35 mouse cellular contexts compared by ENCODE assay signal in genomic region chr9:120134529-120135160, GRCm38 (mm10). TPM values are rescaled to one million over a fixed set of nuclear protein-coding genes. Genes with fewer than 3 reads are reported as not detected.
DNase-seq lines count a peak whose midpoint lies in the region; ATAC-seq and TF ChIP-seq lines count a peak whose summit lies in the region.
"Had no signal": no experiment of that assay in that cellular context is flagged by ENCODE, and none has a peak within 500 bp of the region (broad histone marks: within the 10 kb centered on the region; RNA-seq: fewer than 3 reads in every experiment).

No protein-coding gene starts in this region.

- no peak for TF ChIP-seq CTCF in intestine, postnatal 0 days (IDR thresholded peaks at IDR 0.05; ENCODE audit: low read depth)
- TF ChIP-seq CTCF in midbrain, postnatal 0 days (IDR thresholded peaks at IDR 0.05) = no peak

- 0 out of 2 replicates have a peak, but pooled peaks cover 1% of the 10 kb centered on the region for H3K4me1 ChIP-seq in intestine, embryonic 16.5 days (ENCODE audit: control insufficient read depth, insufficient read depth, low read length)
- no peaks in the 10 kb centered on the region for H3K4me1 ChIP-seq in intestine, postnatal 0 days (replicated peaks; ENCODE audit: control insufficient read depth, insufficient read depth, low read length)
- no peaks in the 10 kb centered on the region for H3K4me1 ChIP-seq in midbrain, embryonic 16.5 days (ENCODE audit: control insufficient read depth, insufficient read depth, low read length)
- no peaks in the 10 kb centered on the region for H3K4me1 ChIP-seq in midbrain, postnatal 0 days (ENCODE audit: insufficient read depth, low read length)
- H3K4me1 ChIP-seq: limb, embryonic 12.5 days had no signal

- ATAC-seq in intestine, embryonic 16.5 days = no peak
- no peak for ATAC-seq in intestine, postnatal 0 days
- no peak for ATAC-seq in midbrain, embryonic 16.5 days
- ATAC-seq in midbrain, postnatal 0 days (ENCODE audit: low FRiP score) = no peak
- ATAC-seq in megakaryocyte-erythroid progenitor cell, adult 5-6 weeks (replicated peaks; ENCODE audit: low FRiP score, low TSS enrichment, poor library complexity, severe bottlenecking) = peak; percentile 26; the same call in 1 of the 2 replicates
- ATAC-seq: activated CD4-positive, CD25-positive, alpha-beta regulatory T cell, adult 4 months; CD4-positive, CD25-positive, alpha-beta regulatory T cell, adult 4 months; forebrain, postnatal 0 days; hindbrain, embryonic 16.5 days; Patski had no signal

- H3K4me3 ChIP-seq in intestine, embryonic 16.5 days (ENCODE audit: low read length) = no peak overlapping the region
- no peak overlapping the region for H3K4me3 ChIP-seq in intestine, postnatal 0 days (ENCODE audit: low read depth, low read length)
- no peak overlapping the region for H3K4me3 ChIP-seq in midbrain, embryonic 16.5 days (ENCODE audit: low read depth, low read length)
- H3K4me3 ChIP-seq in midbrain, postnatal 0 days (ENCODE audit: low read depth, low read length) = no peak overlapping the region
- H3K4me3 ChIP-seq: heart, adult 2 months; limb, embryonic 12.5 days; liver, embryonic 15.5 days; midbrain, embryonic 10.5 days had no signal

- no peaks in the 10 kb centered on the region for H3K27me3 ChIP-seq in intestine, embryonic 16.5 days (replicated peaks; ENCODE audit: control insufficient read depth, insufficient read depth, low read length)
- no peaks in the 10 kb centered on the region for H3K27me3 ChIP-seq in intestine, postnatal 0 days (replicated peaks; ENCODE audit: control insufficient read depth, insufficient read depth, low read length)
- no peaks in the 10 kb centered on the region for H3K27me3 ChIP-seq in midbrain, embryonic 16.5 days (ENCODE audit: control insufficient read depth, insufficient read depth, low read depth, low read length)
- no peaks in the 10 kb centered on the region for H3K27me3 ChIP-seq in midbrain, postnatal 0 days (ENCODE audit: insufficient read depth, low read length)
- H3K27me3 ChIP-seq: limb, embryonic 12.5 days; liver, embryonic 15.5 days; Patski had no signal

- H3K9ac ChIP-seq in intestine, embryonic 16.5 days (ENCODE audit: low read depth, low read length) = no peak overlapping the region
- no peak overlapping the region for H3K9ac ChIP-seq in intestine, postnatal 0 days (ENCODE audit: low read depth, low read length)
- 0 out of 2 replicates have a peak overlapping the region, but pooled peaks have one; percentile 14 for H3K9ac ChIP-seq in midbrain, embryonic 16.5 days (ENCODE audit: low read depth, low read length)
- no peak overlapping the region for H3K9ac ChIP-seq in midbrain, postnatal 0 days (replicated peaks; ENCODE audit: low read length, poor library complexity, severe bottlenecking)
- H3K9ac ChIP-seq: forebrain, postnatal 0 days; limb, embryonic 12.5 days; liver, embryonic 15.5 days had no signal

- DNase-seq in embryo, embryonic 9.5 days (ENCODE audit: extremely low spot score) = peak; percentile 24
- no peak for DNase-seq in embryo, embryonic 10.5 days (ENCODE audit: low spot score)
- DNase-seq in midbrain, postnatal 0 days (ENCODE audit: low spot score) = no peak
- DNase-seq in gastrocnemius, postnatal 36 days = no peak
- DNase-seq: adrenal gland, postnatal 10 days; cerebellum, adult 2 months; cerebellum, postnatal 25 days; embryo, embryonic 11 days; forebrain, postnatal 0 days; gastrocnemius, postnatal 14 days; heart, adult 2 months; kidney, adult 18-20 months; lung, postnatal 4 days; thymus, postnatal 25 days had no signal

- intact Hi-C loops in gastrocnemius, postnatal 36 days (cut with DNase I) = loop anchor here (10.0 kb wide), 1 partner anchor 440 kb away; the partner anchor contains the start of gene Rpl14

- H3K27ac ChIP-seq in intestine, embryonic 16.5 days (ENCODE audit: low read length) = 0 out of 2 replicates have a peak overlapping the region, but pooled peaks have one; percentile 34
- no peak overlapping the region for H3K27ac ChIP-seq in intestine, postnatal 0 days (ENCODE audit: low read depth, low read length)
- H3K27ac ChIP-seq in midbrain, embryonic 16.5 days (ENCODE audit: low read length) = no peak overlapping the region
- H3K27ac ChIP-seq in midbrain, postnatal 0 days (ENCODE audit: low read depth, low read length) = no peak overlapping the region
- H3K27ac ChIP-seq: heart, adult 2 months; kidney, postnatal 0 days; limb, embryonic 12.5 days; liver, embryonic 15.5 days; midbrain, embryonic 10.5 days had no signal

- H3K36me3 ChIP-seq in intestine, embryonic 16.5 days (ENCODE audit: control insufficient read depth, insufficient read depth, low read length) = peaks cover 12% of the 10 kb centered on the region
- peaks cover 31% of the 10 kb centered on the region for H3K36me3 ChIP-seq in intestine, postnatal 0 days (ENCODE audit: control insufficient read depth, insufficient read depth)
- H3K36me3 ChIP-seq in midbrain, embryonic 16.5 days (ENCODE audit: control insufficient read depth, insufficient read depth, low read length) = peaks cover 21% of the 10 kb centered on the region; the same call in 1 of the 2 replicates
- peaks cover 24% of the 10 kb centered on the region for H3K36me3 ChIP-seq in midbrain, postnatal 0 days (ENCODE audit: insufficient read depth, low read length)

- WGBS in intestine, embryonic 16.5 days = 75% methylated on average over 13 of the region's 13 CpGs
- whole genome bisulfite sequencing in intestine, postnatal 0 days = 61% methylated on average over 13 of the region's 13 CpGs
- 83% methylated on average over 13 of the region's 13 CpGs for WGBS in midbrain, embryonic 16.5 days
- 86% methylated on average over 13 of the region's 13 CpGs for WGBS in midbrain, postnatal 0 days

- H3K9me3 ChIP-seq in intestine, embryonic 16.5 days (ENCODE audit: control insufficient read depth, low read length) = no peaks in the 10 kb centered on the region
- no peaks in the 10 kb centered on the region for H3K9me3 ChIP-seq in intestine, postnatal 0 days (ENCODE audit: control insufficient read depth)
- H3K9me3 ChIP-seq in midbrain, embryonic 16.5 days (replicated peaks; ENCODE audit: control insufficient read depth, low read length, poor library complexity, severe bottlenecking) = no peaks in the 10 kb centered on the region
- H3K9me3 ChIP-seq in midbrain, postnatal 0 days (ENCODE audit: low read length) = no peaks in the 10 kb centered on the region
- H3K9me3 ChIP-seq: G1E; limb, embryonic 12.5 days; liver, embryonic 15.5 days; midbrain, embryonic 10.5 days had no signal

- H3K4me2 ChIP-seq in intestine, embryonic 16.5 days (ENCODE audit: low read depth, low read length) = no peak overlapping the region
- no peak overlapping the region for H3K4me2 ChIP-seq in intestine, postnatal 0 days (replicated peaks; ENCODE audit: low read depth)
- no peak overlapping the region for H3K4me2 ChIP-seq in midbrain, embryonic 16.5 days (ENCODE audit: low read length)
- H3K4me2 ChIP-seq in midbrain, postnatal 0 days (ENCODE audit: low read depth, low read length, poor library complexity, severe bottlenecking) = no peak overlapping the region
- H3K4me2 ChIP-seq: limb, embryonic 12.5 days; liver, embryonic 15.5 days had no signal

RNA-seq across cellular contexts. Expression of gene Rpsa, which starts 7.2 kb away (rescaled TPM):
- 1,264 and 1,381 TPM in 2 replicates for polyA plus RNA-seq in intestine, embryonic 16.5 days (2015; fragmentation: Nextera tagmentation; extraction: Ambion mirVana)
- polyA plus RNA-seq in intestine, postnatal 0 days (2015; fragmentation: Nextera tagmentation; extraction: Ambion mirVana) = 654 and 675 TPM in 2 replicates
- 846 and 879 TPM in 2 replicates for polyA plus RNA-seq in midbrain, embryonic 16.5 days (2015; fragmentation: Nextera tagmentation; extraction: Ambion mirVana)
- 1,524 and 1,627 TPM in 2 replicates for total RNA-seq in midbrain, postnatal 0 days (2014; rRNA removed)
- polyA plus RNA-seq in midbrain, postnatal 0 days (2015; fragmentation: Nextera tagmentation; extraction: Ambion mirVana) = 876 and 966 TPM in 2 replicates
- total RNA-seq in megakaryocyte-erythroid progenitor cell, adult 5-6 weeks (2014; fragmentation: Nextera tagmentation) = 3,355 and 3,656 TPM in 2 replicates
- 5,426 and 6,681 TPM in 2 replicates for total RNA-seq in megakaryocyte-erythroid progenitor cell, adult 5-6 weeks (2017)
- 100 to 1,000 TPM; 366 to 400 TPM for total RNA-seq in gastrocnemius, postnatal 36 days (2021)

RNA-seq across cellular contexts. Expression of gene Mobp, which starts 14.9 kb away (rescaled TPM):
- polyA plus RNA-seq in intestine, embryonic 16.5 days (2015; fragmentation: Nextera tagmentation; extraction: Ambion mirVana) = not detected in 2 replicates
- polyA plus RNA-seq in intestine, postnatal 0 days (2015; fragmentation: Nextera tagmentation; extraction: Ambion mirVana) = 0.05 TPM in 1 of 2 replicates, not detected in the other
- 0.10 TPM in 1 of 2 replicates, not detected in the other for polyA plus RNA-seq in midbrain, embryonic 16.5 days (2015; fragmentation: Nextera tagmentation; extraction: Ambion mirVana)
- 1.4 TPM in 1 of 2 replicates, not detected in the other for total RNA-seq in midbrain, postnatal 0 days (2014; rRNA removed)
- 0.15 and 0.16 TPM in 2 replicates for polyA plus RNA-seq in midbrain, postnatal 0 days (2015; fragmentation: Nextera tagmentation; extraction: Ambion mirVana)
- total RNA-seq in megakaryocyte-erythroid progenitor cell, adult 5-6 weeks (2014; fragmentation: Nextera tagmentation) = not detected in 2 replicates
- not detected in 2 replicates for total RNA-seq in megakaryocyte-erythroid progenitor cell, adult 5-6 weeks (2017)
- total RNA-seq in gastrocnemius, postnatal 36 days (2021) = not detected
- total RNA-seq: forebrain, postnatal 0 days; heart, adult 2 months had no signal
- polyA plus RNA-seq: activated CD4-positive, CD25-positive, alpha-beta regulatory T cell, adult 4 months; G1E; heart, adult 2 months; heart, embryonic 14.5 days; limb, embryonic 12.5 days; liver, embryonic 15.5 days; lung, embryonic 16.5 days; Patski; spleen, adult 2 months had no signal

RNA-seq across cellular contexts. Expression of gene Slc25a38, which starts 24.5 kb away (rescaled TPM):
- 24.3 and 28.9 TPM in 2 replicates for polyA plus RNA-seq in intestine, embryonic 16.5 days (2015; fragmentation: Nextera tagmentation; extraction: Ambion mirVana)
- 15.8 and 16.1 TPM in 2 replicates for polyA plus RNA-seq in intestine, postnatal 0 days (2015; fragmentation: Nextera tagmentation; extraction: Ambion mirVana)
- polyA plus RNA-seq in midbrain, embryonic 16.5 days (2015; fragmentation: Nextera tagmentation; extraction: Ambion mirVana) = 38.0 and 43.6 TPM in 2 replicates
- 46.6 and 60.0 TPM in 2 replicates for total RNA-seq in midbrain, postnatal 0 days (2014; rRNA removed)
- 35.3 and 37.8 TPM in 2 replicates for polyA plus RNA-seq in midbrain, postnatal 0 days (2015; fragmentation: Nextera tagmentation; extraction: Ambion mirVana)
- 80.7 and 95.7 TPM in 2 replicates for total RNA-seq in megakaryocyte-erythroid progenitor cell, adult 5-6 weeks (2014; fragmentation: Nextera tagmentation)
- 57.5 and 88.7 TPM in 2 replicates for total RNA-seq in megakaryocyte-erythroid progenitor cell, adult 5-6 weeks (2017)
- total RNA-seq in gastrocnemius, postnatal 36 days (2021) = 1 to 10 TPM; 7.8 to 9.2 TPM

RNA-seq across cellular contexts. Expression of gene Ccr8, which starts 42.7 kb away (rescaled TPM):
- polyA plus RNA-seq in intestine, embryonic 16.5 days (2015; fragmentation: Nextera tagmentation; extraction: Ambion mirVana) = 0.70 and 0.72 TPM in 2 replicates
- 0.25 and 0.42 TPM in 2 replicates for polyA plus RNA-seq in intestine, postnatal 0 days (2015; fragmentation: Nextera tagmentation; extraction: Ambion mirVana)
- polyA plus RNA-seq in midbrain, embryonic 16.5 days (2015; fragmentation: Nextera tagmentation; extraction: Ambion mirVana) = not detected in 2 replicates
- total RNA-seq in midbrain, postnatal 0 days (2014; rRNA removed) = not detected in 2 replicates
- polyA plus RNA-seq in midbrain, postnatal 0 days (2015; fragmentation: Nextera tagmentation; extraction: Ambion mirVana) = not detected in 2 replicates
- total RNA-seq in megakaryocyte-erythroid progenitor cell, adult 5-6 weeks (2014; fragmentation: Nextera tagmentation) = not detected in 2 replicates
- total RNA-seq in megakaryocyte-erythroid progenitor cell, adult 5-6 weeks (2017) = not detected in 2 replicates
- not detected for total RNA-seq in gastrocnemius, postnatal 36 days (2021)
- total RNA-seq: adrenal gland, postnatal 10 days; forebrain, postnatal 0 days; G1E; gastrocnemius, postnatal 14 days; heart, adult 2 months; heart, postnatal 25 days; layer of hippocampus, adult 18-20 months; layer of hippocampus, postnatal 25 days; left cerebral cortex, postnatal 10 days had no signal
- polyA plus RNA-seq: cerebellum, adult 2 months; forebrain, postnatal 0 days; G1E; heart, adult 2 months; heart, embryonic 14.5 days; hindbrain, embryonic 16.5 days; kidney, postnatal 0 days; limb, embryonic 12.5 days; midbrain, embryonic 10.5 days; neural tube, embryonic 14.5 days; Patski had no signal
